Mouse (Mus musculus) left cerebral cortex, adult 8-10 months (tissue): ENCODE results near the gene Gm29276. TPM values are rescaled to one million over a fixed set of nuclear protein-coding genes. Genes with fewer than 3 reads are reported as not detected.
"Not testable (repeated sequence)": the region's sequence is repeated elsewhere in the genome, so short reads cannot be mapped to it uniquely, and the experiment has no call there.

Experiments
- DNase-seq, 2 experiments: peaks; one replicate each; pipeline ENCODE4 v3.0.0; 2022; ENCODE audit warnings: low spot score in 2 of 2
- total RNA-seq, 4 experiments: library from RNA; stranded (reverse); gene quantifications; 2 replicates each; pipeline ENCODE4 v1.2.4; 2022

Gm29276 gene
- total RNA-seq: not detected

DNA sequence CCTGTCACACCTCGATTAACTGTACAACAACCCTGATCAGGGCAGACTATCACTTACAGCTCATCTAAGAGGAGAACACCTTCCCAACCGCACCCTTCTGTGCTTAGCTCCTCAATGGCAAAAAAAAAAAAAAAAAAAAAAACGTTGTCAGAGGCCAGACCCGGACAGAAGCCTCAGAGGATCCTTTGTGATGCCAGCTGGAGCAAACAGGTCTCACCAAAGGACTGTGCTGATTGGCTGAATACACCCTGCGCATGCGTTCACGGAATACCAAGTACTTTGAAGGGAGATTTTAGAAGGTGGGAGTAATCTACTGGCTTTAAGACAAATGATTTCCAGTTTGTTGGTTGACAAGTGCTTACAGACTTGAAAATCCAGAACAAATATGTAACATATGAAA is at the start of gene Gm29276:
Gene Gm29276 (minus strand): TSS at position 101 of the 400 bp plus-strand sequence.
- not testable (repeated sequence) for DNase-seq
